Mouse (Mus musculus): ENCODE measurements around the gene Otud7a. TPM values are rescaled to one million over a fixed set of nuclear protein-coding genes. Genes with fewer than 3 reads are reported as not detected.

Gene Otud7a
- polyA plus RNA-seq, 1 experiment, result 0.84 TPM

DNA sequence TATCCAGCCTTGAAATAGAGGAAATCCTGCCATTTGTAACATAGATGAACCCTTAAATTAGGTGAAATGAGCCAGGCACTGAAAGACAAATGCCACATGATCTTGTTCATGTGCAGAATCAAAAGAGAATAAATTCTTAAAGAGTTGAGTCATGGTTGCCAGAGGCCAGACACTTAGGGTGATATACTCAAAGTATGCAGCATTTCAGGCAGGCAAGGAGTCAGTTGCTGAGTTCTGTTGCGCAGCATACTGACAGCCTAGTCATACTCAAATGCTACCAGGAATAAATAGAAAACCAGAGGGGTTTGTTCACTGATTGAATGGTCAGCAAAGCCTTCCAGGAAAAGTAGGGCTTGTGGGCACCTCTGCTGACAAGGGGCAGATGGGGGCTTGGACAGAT is 160.3 kb downstream of the Otud7a start:
- no peak overlapping the region for H3K27ac ChIP-seq (ENCODE audit: insufficient read depth, low read length)
- TF ChIP-seq CTCF (IDR thresholded peaks at IDR 0.05; ENCODE audit: borderline replicate concordance, insufficient read depth, low read length) (no peak), POLR2A (IDR thresholded peaks at IDR 0.05; ENCODE audit: low read depth, low read length) (no peak)
- H3K4me1 ChIP-seq (ENCODE audit: control insufficient read depth, insufficient read depth, low read length), result peaks cover 3% of the 10 kb centered on the region
- no peak overlapping the region for H3K4me3 ChIP-seq (ENCODE audit: insufficient read depth, low read length)

DNA sequence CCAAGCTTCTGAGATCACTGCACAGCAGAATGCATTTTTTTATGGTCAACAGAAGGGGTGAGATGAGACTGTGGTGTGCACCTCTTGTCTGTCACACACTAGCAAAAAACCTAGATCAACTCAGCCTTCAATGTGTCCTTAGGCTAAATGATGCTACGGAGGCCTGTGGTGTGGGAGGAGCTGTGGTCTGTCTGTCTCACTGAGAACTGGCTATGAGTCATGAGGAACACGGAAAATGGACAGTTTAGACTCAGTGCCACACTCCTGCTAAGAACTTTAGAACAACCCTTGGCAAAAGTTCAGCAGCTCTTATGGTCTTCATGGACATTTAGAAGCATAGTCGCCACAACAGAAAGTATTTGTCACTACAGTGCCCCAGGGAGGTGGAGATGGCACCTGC is 172.5 kb downstream of the Otud7a start:
- no peak overlapping the region for H3K27ac ChIP-seq (ENCODE audit: insufficient read depth, low read length)
- TF ChIP-seq CTCF (IDR thresholded peaks at IDR 0.05; ENCODE audit: borderline replicate concordance, insufficient read depth, low read length), result no peak
- TF ChIP-seq POLR2A (IDR thresholded peaks at IDR 0.05; ENCODE audit: low read depth, low read length), result no peak
- H3K4me3 ChIP-seq (ENCODE audit: insufficient read depth, low read length), result no peak overlapping the region
- no peaks in the 10 kb centered on the region for H3K4me1 ChIP-seq (ENCODE audit: control insufficient read depth, insufficient read depth, low read length)

DNA sequence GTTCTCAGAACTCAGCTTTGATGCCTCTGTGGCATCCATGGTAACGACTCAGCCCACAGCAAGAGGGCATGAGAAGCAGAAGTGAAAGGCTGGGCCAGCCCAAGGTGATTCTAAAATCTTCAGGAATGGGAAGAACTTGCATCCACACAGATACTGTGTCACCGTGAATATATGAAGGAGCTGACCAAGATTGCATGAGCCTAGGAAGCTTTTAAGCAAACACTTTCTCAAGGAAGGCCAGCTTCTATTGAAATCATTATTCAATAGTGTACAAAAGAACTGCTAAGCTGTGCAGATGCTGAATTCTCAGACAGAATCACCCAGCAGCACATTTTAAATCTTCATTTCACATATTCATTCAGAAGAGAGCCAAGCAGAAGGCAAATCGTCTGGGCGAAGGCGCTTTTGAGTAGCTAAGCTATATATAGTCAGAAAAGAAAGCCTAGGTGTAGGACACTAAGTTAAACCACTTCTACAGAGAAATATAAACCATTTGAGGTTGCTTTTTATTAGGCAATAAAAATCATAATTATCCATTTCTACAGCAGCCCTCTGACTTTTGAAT is 176.3 kb downstream of the Otud7a start:
- Histone ChIP-seq H3K27ac (ENCODE audit: insufficient read depth, low read length) (no peak overlapping the region), H3K4me3 (ENCODE audit: insufficient read depth, low read length) (no peak overlapping the region), H3K4me1 (ENCODE audit: control insufficient read depth, insufficient read depth, low read length) (no peaks in the 10 kb centered on the region)
- TF ChIP-seq CTCF (IDR thresholded peaks at IDR 0.05; ENCODE audit: borderline replicate concordance, insufficient read depth, low read length), result no peak
- no peak for TF ChIP-seq POLR2A (IDR thresholded peaks at IDR 0.05; ENCODE audit: low read depth, low read length)

DNA sequence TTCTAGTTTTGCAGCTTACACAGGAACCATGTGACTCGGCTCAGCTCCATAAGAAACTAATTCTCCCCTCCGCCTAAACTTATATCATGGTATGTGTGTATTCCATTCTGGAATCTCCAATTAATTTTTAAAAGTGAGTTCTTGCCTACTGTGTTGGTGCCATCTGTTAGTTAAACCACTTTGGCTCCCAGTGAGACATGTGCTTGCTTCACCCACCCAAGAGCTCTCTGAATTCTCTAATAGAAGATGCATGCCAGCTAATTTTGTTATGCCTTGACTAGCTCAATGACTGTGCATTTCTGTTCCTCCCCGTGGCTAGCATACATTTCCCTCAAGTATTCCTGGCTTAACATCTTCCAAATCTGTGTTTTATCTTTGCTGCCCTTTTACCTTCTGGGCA is 193.1 kb downstream of the Otud7a start:
- TF ChIP-seq CTCF (IDR thresholded peaks at IDR 0.05; ENCODE audit: borderline replicate concordance, insufficient read depth, low read length), result no peak
- TF ChIP-seq POLR2A (IDR thresholded peaks at IDR 0.05; ENCODE audit: low read depth, low read length), result no peak
- Histone ChIP-seq H3K4me3 (ENCODE audit: insufficient read depth, low read length) (no peak overlapping the region), H3K4me1 (ENCODE audit: control insufficient read depth, insufficient read depth, low read length) (no peaks in the 10 kb centered on the region), H3K27ac (ENCODE audit: insufficient read depth, low read length) (no peak overlapping the region)

DNA sequence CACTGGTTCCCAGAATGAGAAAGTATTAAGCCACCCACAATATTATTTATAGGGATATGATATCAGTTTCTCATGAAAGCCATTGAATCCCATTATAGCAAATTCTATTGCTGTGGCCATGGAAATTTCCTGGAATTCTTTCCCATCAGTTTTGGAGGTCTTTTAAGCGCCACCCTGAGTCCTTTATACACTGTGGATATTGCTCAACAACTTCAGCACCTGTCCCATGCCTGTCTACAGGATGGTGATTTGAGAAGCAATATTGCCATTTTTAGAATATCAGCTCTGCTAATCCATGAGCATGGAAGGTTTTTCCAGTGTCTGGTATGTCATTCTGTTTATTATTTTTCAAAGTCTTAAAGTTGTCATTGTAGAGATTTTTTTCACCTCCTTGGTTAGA is 199.5 kb downstream of the Otud7a start:
- Histone ChIP-seq H3K4me1 (ENCODE audit: control insufficient read depth, insufficient read depth, low read length) (no peaks in the 10 kb centered on the region), H3K27ac (ENCODE audit: insufficient read depth, low read length) (no peak overlapping the region), H3K4me3 (ENCODE audit: insufficient read depth, low read length) (no peak overlapping the region)
- TF ChIP-seq POLR2A (IDR thresholded peaks at IDR 0.05; ENCODE audit: low read depth, low read length), result no peak
- no peak for TF ChIP-seq CTCF (IDR thresholded peaks at IDR 0.05; ENCODE audit: borderline replicate concordance, insufficient read depth, low read length)

DNA sequence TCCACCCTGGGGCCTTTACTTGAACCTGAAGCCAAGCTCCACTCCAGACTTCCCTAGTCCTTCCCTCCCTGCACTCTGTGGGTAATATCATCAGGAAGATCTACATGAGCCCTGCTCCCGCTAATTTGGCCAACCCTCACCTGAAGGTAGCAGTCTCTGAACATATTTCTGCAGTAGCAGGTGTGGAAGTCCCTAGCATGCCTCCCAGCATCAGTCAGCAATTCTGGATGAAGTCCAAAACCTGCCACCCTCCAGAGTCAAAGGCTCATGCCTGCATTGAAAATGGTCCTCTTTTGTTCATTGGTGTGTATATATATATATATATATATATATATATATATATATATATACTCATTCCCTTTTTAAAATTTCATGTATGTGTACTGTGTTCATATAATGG is 202.6 kb downstream of the Otud7a start:
- Histone ChIP-seq H3K4me1 (ENCODE audit: control insufficient read depth, insufficient read depth, low read length) (no peaks in the 10 kb centered on the region), H3K27ac (ENCODE audit: insufficient read depth, low read length) (no peak overlapping the region), H3K4me3 (ENCODE audit: insufficient read depth, low read length) (no peak overlapping the region)
- TF ChIP-seq CTCF (IDR thresholded peaks at IDR 0.05; ENCODE audit: borderline replicate concordance, insufficient read depth, low read length) (no peak), POLR2A (IDR thresholded peaks at IDR 0.05; ENCODE audit: low read depth, low read length) (no peak)

DNA sequence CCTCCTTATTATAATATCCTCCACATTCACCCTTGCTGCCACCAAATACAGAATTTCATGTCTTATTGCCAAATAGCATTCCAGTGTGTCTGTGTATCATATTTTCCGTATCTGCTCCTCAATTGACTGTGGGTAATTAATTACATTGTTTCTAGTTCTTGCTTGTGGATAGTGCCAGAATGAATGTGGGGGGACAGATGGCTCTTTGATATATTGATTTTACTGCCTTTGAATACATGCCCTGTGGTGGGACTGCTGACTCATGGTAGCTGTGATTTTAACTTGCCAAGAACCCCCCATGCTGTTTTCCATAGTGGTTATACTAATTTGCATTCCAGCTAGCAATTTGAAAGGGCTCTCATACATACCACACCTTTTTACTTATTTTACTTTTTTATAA is 215.7 kb downstream of the Otud7a start:
- no peak overlapping the region for H3K27ac ChIP-seq (ENCODE audit: insufficient read depth, low read length)

DNA sequence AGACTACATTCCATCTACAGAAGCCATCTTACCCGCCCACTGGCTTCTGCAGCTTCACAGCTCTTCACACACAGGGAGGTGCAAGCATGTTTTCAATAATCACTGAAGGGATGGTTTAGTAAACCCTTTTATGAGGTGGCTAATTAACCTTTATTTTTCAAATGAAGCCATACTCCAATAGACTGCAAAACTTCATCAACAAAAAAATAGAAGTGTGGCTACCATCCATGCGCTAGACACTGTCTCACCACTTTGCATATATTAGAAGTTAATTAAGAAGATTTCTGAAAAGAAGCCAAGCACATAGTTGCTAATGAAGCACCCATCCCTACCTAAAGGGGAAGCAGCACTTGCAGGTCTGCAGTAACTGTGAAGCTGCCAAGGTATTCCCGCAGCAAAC is 218.2 kb downstream of the Otud7a start:
- TF ChIP-seq POLR2A (IDR thresholded peaks at IDR 0.05; ENCODE audit: low read depth, low read length) (no peak), CTCF (IDR thresholded peaks at IDR 0.05; ENCODE audit: borderline replicate concordance, insufficient read depth, low read length) (no peak)
- Histone ChIP-seq H3K27ac (ENCODE audit: insufficient read depth, low read length) (no peak overlapping the region), H3K4me3 (ENCODE audit: insufficient read depth, low read length) (no peak overlapping the region), H3K4me1 (ENCODE audit: control insufficient read depth, insufficient read depth, low read length) (peaks cover 13% of the 10 kb centered on the region)

More for the DNA sequence above, 215.7 kb downstream of the Otud7a start:
- H3K4me1 ChIP-seq (ENCODE audit: control insufficient read depth, insufficient read depth, low read length), result peaks cover 13% of the 10 kb centered on the region
- TF ChIP-seq POLR2A (IDR thresholded peaks at IDR 0.05; ENCODE audit: low read depth, low read length) (no peak), CTCF (IDR thresholded peaks at IDR 0.05; ENCODE audit: borderline replicate concordance, insufficient read depth, low read length) (no peak)
- no peak overlapping the region for H3K4me3 ChIP-seq (ENCODE audit: insufficient read depth, low read length)

DNA sequence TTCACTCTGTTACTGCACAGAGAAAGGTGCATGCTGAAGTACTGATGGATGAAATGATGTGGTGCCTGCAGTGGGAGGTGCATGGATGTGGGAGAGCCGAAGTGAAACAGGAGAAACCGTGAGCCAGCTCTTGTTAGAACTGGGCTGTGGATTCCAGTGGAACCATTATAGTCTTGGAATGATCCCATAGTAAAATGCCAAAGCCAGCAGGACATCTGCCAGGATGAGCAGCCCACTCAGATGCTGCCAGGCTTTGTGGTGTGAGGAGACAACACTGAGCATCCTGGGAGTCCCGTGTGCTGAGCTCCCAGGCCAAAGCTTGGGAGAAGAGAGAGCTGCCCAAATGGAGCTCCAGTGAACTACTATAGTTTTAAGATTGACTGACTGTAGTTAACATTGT is 220.9 kb downstream of the Otud7a start:
- no peak overlapping the region for H3K27ac ChIP-seq (ENCODE audit: insufficient read depth, low read length)
- TF ChIP-seq CTCF (IDR thresholded peaks at IDR 0.05; ENCODE audit: borderline replicate concordance, insufficient read depth, low read length) (no peak), POLR2A (IDR thresholded peaks at IDR 0.05; ENCODE audit: low read depth, low read length) (no peak)
- H3K4me1 ChIP-seq (ENCODE audit: control insufficient read depth, insufficient read depth, low read length), result peaks cover 7% of the 10 kb centered on the region
- no peak overlapping the region for H3K4me3 ChIP-seq (ENCODE audit: insufficient read depth, low read length)

DNA sequence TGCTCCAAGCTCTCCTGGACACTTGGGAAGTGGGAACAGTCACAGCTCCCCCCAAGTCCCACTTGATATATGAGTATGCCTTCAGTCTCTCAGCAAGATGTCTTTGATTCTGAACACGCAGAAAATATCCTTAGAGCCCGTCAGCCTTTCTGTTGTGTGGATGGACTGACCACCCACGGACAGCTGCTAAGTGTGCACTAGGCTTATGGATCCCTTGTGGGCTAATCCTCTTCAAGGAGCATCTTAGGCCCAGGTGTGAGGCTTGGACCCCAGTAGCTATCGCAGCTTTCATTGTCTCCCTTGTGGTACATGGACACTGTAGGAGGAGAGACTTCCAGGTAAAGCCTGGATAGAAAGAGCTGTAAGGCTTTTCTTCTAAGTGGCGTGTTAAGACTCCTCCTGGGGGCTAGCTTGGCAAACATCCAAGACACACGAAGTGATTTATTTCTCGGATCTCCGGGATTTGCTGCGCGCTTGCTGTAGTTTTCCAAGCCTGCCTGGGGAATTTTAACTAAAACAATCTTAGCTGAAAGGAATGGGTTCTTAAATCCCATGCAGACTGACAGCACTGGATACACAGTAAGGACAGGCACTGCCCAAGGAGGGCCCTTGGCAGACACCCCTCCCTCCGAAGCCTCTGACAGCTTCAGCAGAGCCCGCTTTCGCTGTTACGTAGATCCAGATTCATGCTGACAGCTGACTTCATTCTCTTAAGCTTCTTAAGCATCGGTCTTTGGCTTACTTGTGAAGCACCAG is 223.6 kb downstream of the Otud7a start:
- H3K4me3 ChIP-seq (ENCODE audit: insufficient read depth, low read length), result no peak overlapping the region
- no peak for TF ChIP-seq CTCF (IDR thresholded peaks at IDR 0.05; ENCODE audit: borderline replicate concordance, insufficient read depth, low read length)
- no peak for TF ChIP-seq POLR2A (IDR thresholded peaks at IDR 0.05; ENCODE audit: low read depth, low read length)
- no peak overlapping the region for H3K27ac ChIP-seq (ENCODE audit: insufficient read depth, low read length)
- H3K4me1 ChIP-seq (ENCODE audit: control insufficient read depth, insufficient read depth, low read length), result peaks cover 2% of the 10 kb centered on the region
